Comparison of ENCODE assay signal across 25 mouse cellular contexts in the genomic region with DNA sequence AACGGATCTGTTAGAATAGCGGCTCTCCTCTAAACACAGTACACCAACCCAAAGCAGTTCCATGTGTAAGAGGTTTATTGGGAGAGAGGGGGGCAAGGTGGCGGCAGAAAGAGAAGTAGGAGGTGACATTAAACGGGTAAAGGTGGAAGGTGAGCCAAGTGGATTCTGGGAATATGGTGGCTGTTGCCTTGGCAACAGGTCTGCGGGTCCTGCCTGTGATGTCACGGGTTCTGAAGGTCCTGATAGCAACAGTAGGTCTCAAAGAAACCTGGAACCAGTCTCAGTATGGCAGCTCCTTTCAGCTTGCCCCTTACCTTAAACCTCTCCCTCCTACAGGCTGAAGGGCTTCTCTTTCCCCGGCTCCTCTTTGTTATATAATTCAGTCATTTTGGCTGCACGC. TPM values are rescaled to one million over a fixed set of nuclear protein-coding genes. Genes with fewer than 3 reads are reported as not detected.
A peak's percentile ranks its signal among the peaks of the same experiment; 100 is the strongest.
DNase-seq lines count a peak whose midpoint lies in the region; TF ChIP-seq lines count a peak whose summit lies in the region.
"Had no signal": no experiment of that assay in that cellular context is flagged by ENCODE, and none has a peak within 500 bp of the region (broad histone marks: within the 10 kb centered on the region; RNA-seq: fewer than 3 reads in every experiment).

No protein-coding gene starts in this region.

- no peak for TF ChIP-seq EP300 in ES-Bruce4 (IDR thresholded peaks at IDR 0.05; ENCODE audit: insufficient read depth, low read depth, low read length)

- TF ChIP-seq CTCF in left cerebral cortex, adult 2 months (IDR thresholded peaks at IDR 0.05) = no peak
- TF ChIP-seq CTCF in E14TG2a.4 (conservative IDR thresholded peaks at IDR 0.05; ENCODE audit: low read length) = no peak
- TF ChIP-seq CTCF in ES-Bruce4 (IDR thresholded peaks at IDR 0.05; ENCODE audit: low read depth, low read length) = no peak

- TF ChIP-seq POLR2A in ES-Bruce4 (IDR thresholded peaks at IDR 0.05; ENCODE audit: insufficient read depth, low read length) = no peak

- H3K9me3 ChIP-seq in E14TG2a.4 (ENCODE audit: low read length) (no peaks in the 10 kb centered on the region), ES-Bruce4 (replicated peaks; ENCODE audit: control insufficient read depth, insufficient read depth, low read length, poor library complexity, severe bottlenecking) (no peaks in the 10 kb centered on the region)
- H3K9me3 ChIP-seq: embryonic facial prominence, embryonic 10.5 days; embryonic facial prominence, embryonic 12.5 days; forebrain, embryonic 13.5 days; forebrain, embryonic 15.5 days had no signal

- DNase-seq in left cerebral cortex, adult 2 months (ENCODE audit: extremely low spot score in 1 of 2, low spot score in 2 of 2) = no peak
- no peak for DNase-seq in left cerebral cortex, postnatal 14 days (ENCODE audit: low spot score in 2 of 2)
- peak; percentile 68 for DNase-seq in R1 (ENCODE audit: low read depth, low spot score)
- DNase-seq in thymus, postnatal 10 days (ENCODE audit: low spot score in 2 of 2) = no peak
- DNase-seq in adrenal gland, adult 18-20 months (ENCODE audit: low spot score in 2 of 2) = no peak
- no peak for DNase-seq in lung, postnatal 36 days
- DNase-seq: adrenal gland, adult 2 months; adrenal gland, postnatal 10 days; adrenal gland, postnatal 25 days; cerebellum, adult 11-12 months; cerebellum, adult 2 months; cerebellum, adult 9-10 months; cerebellum, postnatal 10 days; cerebellum, postnatal 25 days; forebrain, postnatal 0 days had no signal

- intact Hi-C loops in left cerebral cortex, adult 2 months (cut with DNase I) = no loop called here
- intact Hi-C loops in left cerebral cortex, postnatal 14 days (cut with DNase I) = no loop called here

- no peak overlapping the region for H3K4me3 ChIP-seq in left cerebral cortex, adult 2 months
- H3K4me3 ChIP-seq in E14TG2a.4 (replicated peaks; ENCODE audit: low read length) (peak overlapping the region; percentile 65), ES-Bruce4 (ENCODE audit: low read depth, low read length) (peak overlapping the region; percentile 42)
- H3K4me3 ChIP-seq: embryonic facial prominence, embryonic 10.5 days; embryonic facial prominence, embryonic 12.5 days; forebrain, embryonic 13.5 days; forebrain, embryonic 15.5 days had no signal

- H3K27ac ChIP-seq in left cerebral cortex, adult 2 months = peak overlapping the region; percentile 28; the same call in 1 of the 2 replicates
- H3K27ac ChIP-seq in ES-Bruce4 (ENCODE audit: insufficient read depth, low read length) = no peak overlapping the region
- H3K27ac ChIP-seq: embryonic facial prominence, embryonic 10.5 days; embryonic facial prominence, embryonic 12.5 days; forebrain, embryonic 13.5 days; forebrain, embryonic 15.5 days had no signal

- peaks cover 53% of the 10 kb centered on the region for H3K4me1 ChIP-seq in E14TG2a.4 (replicated peaks; ENCODE audit: low read depth, low read length)
- H3K4me1 ChIP-seq in ES-Bruce4 (ENCODE audit: control insufficient read depth, insufficient read depth, low read length) = no peaks in the 10 kb centered on the region
- H3K4me1 ChIP-seq: embryonic facial prominence, embryonic 10.5 days; embryonic facial prominence, embryonic 12.5 days; forebrain, embryonic 13.5 days; forebrain, embryonic 15.5 days had no signal

- peaks cover 6% of the 10 kb centered on the region; the same call in 1 of the 2 replicates for H3K27me3 ChIP-seq in E14TG2a.4 (ENCODE audit: insufficient read depth, low read length)
- H3K27me3 ChIP-seq in ES-Bruce4 (ENCODE audit: control insufficient read depth, insufficient read depth, low read length, poor library complexity, severe bottlenecking) = no peaks in the 10 kb centered on the region
- H3K27me3 ChIP-seq: embryonic facial prominence, embryonic 12.5 days; forebrain, embryonic 13.5 days; forebrain, embryonic 15.5 days; Patski had no signal

- no peaks in the 10 kb centered on the region for H3K36me3 ChIP-seq in E14TG2a.4 (ENCODE audit: insufficient read depth, low read length)
- no peaks in the 10 kb centered on the region for H3K36me3 ChIP-seq in ES-Bruce4 (ENCODE audit: control insufficient read depth, insufficient read depth, low read length, poor library complexity, severe bottlenecking)
- H3K36me3 ChIP-seq: embryonic facial prominence, embryonic 10.5 days; embryonic facial prominence, embryonic 12.5 days; forebrain, embryonic 15.5 days; G1E had no signal

- no peak overlapping the region for H3K9ac ChIP-seq in ES-Bruce4 (ENCODE audit: low read depth, poor library complexity, severe bottlenecking)
- H3K9ac ChIP-seq: embryonic facial prominence, embryonic 12.5 days; forebrain, embryonic 13.5 days; forebrain, embryonic 15.5 days; forebrain, postnatal 0 days had no signal

RNA-seq across cellular contexts. Expression of a gene that starts 25.9 kb away (rescaled TPM):
- total RNA-seq in left cerebral cortex, adult 2 months (2021) = under 1 TPM; 0.56 to 0.75 TPM
- 1 to 10 TPM in 1 of 2 experiments, under 1 TPM in 1; 0.74 to 1.4 TPM for total RNA-seq in left cerebral cortex, postnatal 14 days (2021)
- 0.59 TPM in 1 of 2 replicates, not detected in the other for polyA plus RNA-seq in ES-Bruce4 (2011; ENCODE audit: insufficient read depth, insufficient read length, low read depth, missing spikeins)
- total RNA-seq in adrenal gland, adult 18-20 months (2021) = not detected
- total RNA-seq: adrenal gland, adult 2 months; adrenal gland, postnatal 25 days; adrenal gland, postnatal 4 days; G1E had no signal
- polyA plus RNA-seq: activated CD4-positive, CD25-positive, alpha-beta regulatory T cell, adult 4 months; adrenal gland, adult 2 months; embryonic facial prominence, embryonic 10.5 days; G1E had no signal
